Comparison of ENCODE assay signal across 29 mouse cellular contexts in the genomic region with DNA sequence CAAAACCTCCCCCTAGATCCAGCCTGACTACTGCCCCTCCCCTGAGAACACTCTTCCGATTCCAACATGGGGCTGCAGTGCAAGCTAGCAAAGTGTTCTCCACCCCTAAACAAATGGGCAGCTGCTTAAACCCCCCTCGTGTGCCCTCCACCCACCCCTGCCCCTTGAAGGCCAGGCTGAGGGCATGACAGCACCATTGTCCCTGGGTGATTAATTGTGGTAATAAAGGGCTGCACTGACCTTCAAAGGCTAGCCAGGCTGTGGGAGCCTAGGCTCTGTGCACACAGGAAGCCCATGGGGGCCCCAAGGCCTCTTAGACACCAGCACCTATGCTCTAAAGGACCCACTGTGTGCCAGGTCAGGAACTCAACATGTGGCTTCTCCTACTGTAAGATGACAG. TPM values are rescaled to one million over a fixed set of nuclear protein-coding genes. Genes with fewer than 3 reads are reported as not detected.
DNase-seq lines count a peak whose midpoint lies in the region; ATAC-seq lines count a peak whose summit lies in the region.
"Had no signal": no experiment of that assay in that cellular context is flagged by ENCODE, and none has a peak within 500 bp of the region (broad histone marks: within the 10 kb centered on the region; RNA-seq: fewer than 3 reads in every experiment).

No protein-coding gene starts in this region.

- H3K9me3 ChIP-seq in hindbrain, embryonic 11.5 days (ENCODE audit: control insufficient read depth, low read length): no peaks in the 10 kb centered on the region
- H3K9me3 ChIP-seq in hindbrain, embryonic 16.5 days (ENCODE audit: control insufficient read depth, low read length): no peaks in the 10 kb centered on the region
- no peaks in the 10 kb centered on the region for H3K9me3 ChIP-seq in neural tube, embryonic 12.5 days
- H3K9me3 ChIP-seq: embryonic facial prominence, embryonic 13.5 days; forebrain, embryonic 12.5 days; limb, embryonic 12.5 days; midbrain, embryonic 12.5 days had no signal

- H3K4me3 ChIP-seq in hindbrain, embryonic 11.5 days (ENCODE audit: low read depth, low read length): no peak overlapping the region
- H3K4me3 ChIP-seq in hindbrain, embryonic 16.5 days (ENCODE audit: low read length): no peak overlapping the region
- H3K4me3 ChIP-seq in neural tube, embryonic 12.5 days: no peak overlapping the region
- H3K4me3 ChIP-seq: embryonic facial prominence, embryonic 13.5 days; erythroblast, embryonic 14.5 days; forebrain, embryonic 12.5 days; limb, embryonic 12.5 days; midbrain, embryonic 12.5 days had no signal

- no peak overlapping the region for H3K9ac ChIP-seq in hindbrain, embryonic 11.5 days (ENCODE audit: low read depth, low read length)
- H3K9ac ChIP-seq in hindbrain, embryonic 16.5 days (ENCODE audit: low read depth, low read length): no peak overlapping the region
- no peak overlapping the region for H3K9ac ChIP-seq in neural tube, embryonic 12.5 days
- H3K9ac ChIP-seq: embryonic facial prominence, embryonic 13.5 days; forebrain, embryonic 12.5 days; limb, embryonic 12.5 days; liver, postnatal 0 days; midbrain, embryonic 12.5 days had no signal

- no peak overlapping the region for H3K4me2 ChIP-seq in hindbrain, embryonic 11.5 days (replicated peaks; ENCODE audit: low read depth, low read length)
- H3K4me2 ChIP-seq in hindbrain, embryonic 16.5 days (ENCODE audit: low read length): no peak overlapping the region
- no peak overlapping the region; the same call in 1 of the 2 replicates for H3K4me2 ChIP-seq in neural tube, embryonic 12.5 days (replicated peaks)
- H3K4me2 ChIP-seq: embryonic facial prominence, embryonic 13.5 days; forebrain, embryonic 12.5 days; limb, embryonic 12.5 days; liver, embryonic 11.5 days; midbrain, embryonic 12.5 days had no signal

- H3K27ac ChIP-seq in hindbrain, embryonic 11.5 days (ENCODE audit: low read depth, low read length): 0 out of 2 replicates have a peak overlapping the region, but pooled peaks have one; percentile 20
- H3K27ac ChIP-seq in hindbrain, embryonic 16.5 days (ENCODE audit: low read depth, low read length): no peak overlapping the region
- peak overlapping the region; percentile 2; the same call in 1 of the 2 replicates for H3K27ac ChIP-seq in neural tube, embryonic 12.5 days
- H3K27ac ChIP-seq: embryonic facial prominence, embryonic 13.5 days; forebrain, embryonic 12.5 days; hindbrain, postnatal 0 days; limb, embryonic 12.5 days; midbrain, embryonic 12.5 days had no signal

- peaks cover 17% of the 10 kb centered on the region for H3K4me1 ChIP-seq in hindbrain, embryonic 11.5 days (replicated peaks; ENCODE audit: control insufficient read depth, insufficient read depth, low read length)
- H3K4me1 ChIP-seq in hindbrain, embryonic 16.5 days (ENCODE audit: control insufficient read depth, insufficient read depth, low read depth, low read length): 0 out of 2 replicates have a peak, but pooled peaks cover 6% of the 10 kb centered on the region
- H3K4me1 ChIP-seq in neural tube, embryonic 12.5 days: peaks cover 66% of the 10 kb centered on the region

- peaks cover 32% of the 10 kb centered on the region for H3K27me3 ChIP-seq in hindbrain, embryonic 11.5 days (ENCODE audit: control insufficient read depth, insufficient read depth, low read length)
- peaks cover 22% of the 10 kb centered on the region for H3K27me3 ChIP-seq in hindbrain, embryonic 16.5 days (replicated peaks; ENCODE audit: control insufficient read depth, insufficient read depth, low read length)
- H3K27me3 ChIP-seq in neural tube, embryonic 12.5 days (replicated peaks): peaks cover 31% of the 10 kb centered on the region; the same call in 1 of the 2 replicates

- no peak for ATAC-seq in hindbrain, embryonic 11.5 days (ENCODE audit: low FRiP score)
- no peak for ATAC-seq in hindbrain, embryonic 16.5 days
- no peak for ATAC-seq in neural tube, embryonic 12.5 days (ENCODE audit: low FRiP score, low read depth)
- ATAC-seq: hindbrain, postnatal 0 days; intestine, embryonic 16.5 days; liver, postnatal 0 days; lung, postnatal 0 days had no signal

- WGBS in hindbrain, embryonic 11.5 days: 18% methylated on average over 2 of the region's 2 CpGs
- 26% methylated on average over 2 of the region's 2 CpGs for WGBS in hindbrain, embryonic 16.5 days
- 1% methylated on average over 2 of the region's 2 CpGs for WGBS in neural tube, embryonic 12.5 days

- no peak for DNase-seq in hindbrain, embryonic 11.5 days (ENCODE audit: low spot score)
- DNase-seq in adrenal gland, postnatal 10 days: peak; percentile 24
- DNase-seq in embryo, embryonic 10 days (ENCODE audit: low spot score): peak; percentile 72
- no peak for DNase-seq in lung, postnatal 10 days
- DNase-seq in Muller cell, postnatal 12 days (ENCODE audit: inconsistent ontology term): no peak
- DNase-seq: cerebellum, adult 8-10 months; kidney, adult 9 months; kidney, postnatal 4 days; liver, postnatal 0 days; right cerebral cortex, adult 18-20 months had no signal

- no peaks in the 10 kb centered on the region for H3K36me3 ChIP-seq in hindbrain, embryonic 11.5 days (ENCODE audit: control insufficient read depth, insufficient read depth, low read length)
- H3K36me3 ChIP-seq in hindbrain, embryonic 16.5 days (ENCODE audit: control insufficient read depth, insufficient read depth, low read length): no peaks in the 10 kb centered on the region
- no peaks in the 10 kb centered on the region for H3K36me3 ChIP-seq in neural tube, embryonic 12.5 days
- H3K36me3 ChIP-seq: embryonic facial prominence, embryonic 13.5 days; forebrain, embryonic 12.5 days; G1E; limb, embryonic 12.5 days; midbrain, embryonic 12.5 days had no signal

RNA-seq across cellular contexts. Expression of a gene that starts 29.3 kb away (rescaled TPM):
- 2.2 and 2.7 TPM in 2 replicates for polyA plus RNA-seq in hindbrain, embryonic 11.5 days (2014; fragmentation: Nextera tagmentation; extraction: Ambion mirVana)
- polyA plus RNA-seq in hindbrain, embryonic 16.5 days (2015; fragmentation: Nextera tagmentation; extraction: Ambion mirVana): 0.24 and 0.60 TPM in 2 replicates
- under 1 TPM; 0.15 to 0.64 TPM for total RNA-seq in adrenal gland, postnatal 10 days (2021)
- polyA plus RNA-seq in neural tube, embryonic 12.5 days (2016; fragmentation: Nextera tagmentation; extraction: Ambion mirVana): 2.3 and 2.7 TPM in 2 replicates
- total RNA-seq: CH12.LX; common myeloid progenitor, adult 5-6 weeks; heart, adult 8-10 months; heart, postnatal 25 days; left cerebral cortex, postnatal 14 days had no signal
- polyA plus RNA-seq: erythroblast, embryonic 14.5 days; G1E; heart, embryonic 14.5 days; intestine, embryonic 16.5 days; liver, postnatal 0 days; lung, postnatal 0 days; urinary bladder, adult 2 months had no signal

Comparison
In these comparisons a context has a peak if more than half of its experiments do, and no peak if none do; other contexts are left out.
1. DNase-seq: peak in adrenal gland, postnatal 10 days (single experiment) and embryo, embryonic 10 days (single experiment); none in hindbrain, embryonic 11.5 days (single experiment), lung, postnatal 10 days (single experiment) and Muller cell, postnatal 12 days (single experiment).